Mouse (Mus musculus) bone marrow, adult 2 months (tissue): ENCODE measurements at regions not wholly inside any gene's neighbourhood (a gene's known extent, or its start where the extent isn't known, plus 50 kb on each side); places are given as distances from the start of the nearest gene placed in this dataset.

Experiments used
- CTCF ChIP-seq: fragments of 200-500 bp; IDR thresholded peaks from 2 replicates; pipeline ENCODE4 v1.5.1; 2011; ENCODE audit warnings: low read length, control low read depth; ENCODE audit not compliant: control insufficient read depth, insufficient read depth
- POLR2A ChIP-seq: fragments of 200-500 bp; IDR thresholded peaks from 2 replicates; pipeline ENCODE4 v1.6.1; 2011; ENCODE audit warnings: low read depth, mild to moderate bottlenecking, control low read depth, low read length, borderline replicate concordance; ENCODE audit not compliant: control insufficient read depth

DNA sequence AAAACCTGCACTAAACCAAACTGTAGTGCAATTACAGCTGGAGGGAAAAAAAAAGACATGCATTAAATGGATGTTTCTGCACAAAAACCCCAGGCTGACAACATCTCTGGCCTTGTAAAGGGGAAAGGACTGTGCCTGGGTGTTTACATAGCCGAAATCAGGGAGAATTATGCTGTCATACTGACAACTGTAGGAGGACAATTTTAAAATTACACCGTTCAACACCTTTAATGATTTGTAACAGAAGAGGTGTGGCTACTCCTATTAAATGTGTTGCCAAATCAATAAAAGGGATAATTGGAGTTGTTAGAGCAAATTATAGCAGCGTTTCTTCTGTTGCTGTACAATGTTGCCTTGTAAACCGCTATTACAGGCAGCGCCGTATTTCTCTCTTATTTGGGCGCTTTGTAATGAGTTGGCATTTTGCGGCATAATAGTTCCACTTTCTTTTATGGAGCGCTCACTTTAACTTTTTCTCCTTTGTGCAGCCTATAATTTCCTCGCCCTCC is 111.0 kb downstream of the Mrm1 start:
- no peak for TF ChIP-seq CTCF
- TF ChIP-seq POLR2A: no peak
